Mouse (Mus musculus) liver, embryonic 14.5 days (tissue): Measurements from ENCODE around the gene Lzts2.

Source experiments
- CTCF ChIP-seq: IDR thresholded peaks from 2 replicates; pipeline ENCODE4 v1.5.1; 2016; ENCODE audit warnings: antibody characterized with exemption, low read depth, control low read depth
- EP300 ChIP-seq: IDR thresholded peaks from 2 replicates; pipeline ENCODE4 v1.6.1; 2016; ENCODE audit warnings: antibody characterized with exemption, low read depth

GRCm38 (mm10) chr19:44988321-44988720 lies 25.9 kb upstream of the Lzts2 start:
- TF ChIP-seq CTCF: no peak
- TF ChIP-seq EP300: no peak
